ENCODE assay signal across 22 mouse cellular contexts in genomic region chr11:74586401-74586800, GRCm38 (mm10). TPM values are rescaled to one million over a fixed set of nuclear protein-coding genes. Genes with fewer than 3 reads are reported as not detected.
DNase-seq lines count a peak whose midpoint lies in the region; ATAC-seq lines count a peak whose summit lies in the region.
"Had no signal": no experiment of that assay in that cellular context is flagged by ENCODE, and none has a peak within 500 bp of the region (broad histone marks: within the 10 kb centered on the region; RNA-seq: fewer than 3 reads in every experiment).

No protein-coding gene starts in this region.

- peak; percentile 9; the same call in 1 of the 2 replicates for ATAC-seq in frontal cortex, adult (ENCODE audit: low TSS enrichment)
- ATAC-seq: forebrain, embryonic 13.5 days; hindbrain, embryonic 16.5 days; intestine, embryonic 15.5 days; lung, postnatal 0 days; midbrain, embryonic 13.5 days had no signal

- no peak for DNase-seq in frontal cortex, postnatal 10 days (ENCODE audit: low spot score in 2 of 2)
- peak; percentile 41 for DNase-seq in left cerebral cortex, postnatal 4 days
- DNase-seq in left cerebral cortex, adult 9 months (ENCODE audit: low spot score in 2 of 2), result no peak
- peak; percentile 75 to 78 for DNase-seq in cerebellum, postnatal 14 days
- no peak for DNase-seq in kidney, adult 8-10 months
- DNase-seq: adrenal gland, postnatal 25 days; B cell, adult 2 months; heart, adult 2 months; heart, postnatal 14 days; kidney, adult 2 months; kidney, postnatal 10 days; layer of hippocampus, postnatal 36 days; liver, embryonic 13.5 days; lung, adult 18-20 months; lung, postnatal 4 days; right cerebral cortex, postnatal 14 days had no signal

- intact Hi-C loops in left cerebral cortex, postnatal 4 days (cut with DNase I), result no loop called here

RNA-seq across cellular contexts. Expression of gene Rap1gap2, which starts 24.3 kb away (rescaled TPM):
- total RNA-seq in left cerebral cortex, postnatal 4 days (2021), result 10 to 100 TPM; 77.8 to 87.8 TPM

RNA-seq across cellular contexts. Expression of gene Ccdc92b, which starts 33.0 kb away (rescaled TPM):
- 10 to 100 TPM; 16.2 to 17.5 TPM for total RNA-seq in left cerebral cortex, postnatal 4 days (2021)

Comparison
In these comparisons a context has a peak if more than half of its experiments do, and no peak if none do; other contexts are left out.
1. DNase-seq: peak in left cerebral cortex, postnatal 4 days (single experiment) and cerebellum, postnatal 14 days (2 of 2); none in frontal cortex, postnatal 10 days (0 of 2), left cerebral cortex, adult 9 months (0 of 2) and kidney, adult 8-10 months (0 of 2).